Mouse (Mus musculus) intestine, embryonic 14.5 days (tissue): ENCODE measurements around the gene Gripap1. TPM values are rescaled to one million over a fixed set of nuclear protein-coding genes. Genes with fewer than 3 reads are reported as not detected.

ENCODE experiments used
- ATAC-seq: fragments of 200-750 bp; cut with Nextera tagmentation; replicated peaks from 2 replicates; pipeline ENCODE4 v1.8.0; 2017; ENCODE audit warnings: low read depth, moderate number of reproducible peaks, moderate TSS enrichment, moderate library complexity; ENCODE audit not compliant: low FRiP score, low TSS enrichment
- DNase-seq: peaks from one replicate; pipeline ENCODE4 v3.0.0-alpha.2; 2018; ENCODE audit warnings: low spot score
- H3K27ac ChIP-seq: fragments of 300-500 bp; sonication (generic); 2 replicates; pipeline ENCODE4 v1.5.1; 2014; ENCODE audit warnings: low read depth, mild to moderate bottlenecking, control low read depth
- H3K27me3 ChIP-seq: fragments of 300-500 bp; sonication (generic); replicated peaks from 2 replicates; pipeline ENCODE4 v1.6.1; 2014; ENCODE audit warnings: low read length, control low read depth; ENCODE audit not compliant: control insufficient read depth, insufficient read depth
- H3K36me3 ChIP-seq: fragments of 300-500 bp; sonication (generic); 2 replicates; pipeline ENCODE4 v1.6.1; 2014; ENCODE audit warnings: low read length, control low read depth; ENCODE audit not compliant: control insufficient read depth, insufficient read depth
- H3K4me1 ChIP-seq: fragments of 300-500 bp; sonication (generic); replicated peaks from 2 replicates; pipeline ENCODE4 v1.6.1; 2014; ENCODE audit warnings: low read length, control low read depth, mixed read lengths; ENCODE audit not compliant: control insufficient read depth, insufficient read depth
- H3K4me2 ChIP-seq: fragments of 300-500 bp; sonication (generic); 2 replicates; pipeline ENCODE4 v1.6.1; 2014; ENCODE audit warnings: low read length
- H3K4me3 ChIP-seq: fragments of 300-500 bp; sonication (generic); 2 replicates; pipeline ENCODE4 v1.5.1; 2014; ENCODE audit warnings: low read depth, low read length, control low read depth, mixed read lengths
- H3K9ac ChIP-seq: fragments of 300-500 bp; sonication (generic); 2 replicates; pipeline ENCODE4 v1.6.1; 2014; ENCODE audit warnings: mild to moderate bottlenecking, low read length
- H3K9me3 ChIP-seq: fragments of 300-500 bp; sonication (generic); 2 replicates; pipeline ENCODE4 v1.6.1; 2016; ENCODE audit warnings: low read length, control low read depth; ENCODE audit not compliant: control insufficient read depth
- WGBS: fragments of 180-500 bp; shearing (Covaris S2); extraction: QIAGEN DNeasy Blood & Tissue Kit; methylation state at CpG from one replicate; pipeline ENCODE4 v1.1.7; 2014; 5-methylcytosine and 5-hydroxymethylcytosine counted together
- polyA plus RNA-seq: library from polyadenylated mRNA; unstranded; fragments of >200 nt; fragmentation: Nextera tagmentation; extraction: Ambion mirVana; gene quantifications from 2 replicates; pipeline ENCODE4 v1.2.1, GENCODE M21; 2014

Gene Gripap1
- polyA plus RNA-seq, 1 experiment from 2014 or later, result 31.3 TPM

- ATAC-seq (no peak), DNase-seq (no peak)
- Histone ChIP-seq H3K36me3 (0 out of 2 replicates have a peak, but pooled peaks cover 10% of the 10 kb centered on the region), H3K9ac (no peak overlapping the region), H3K4me2 (no peak overlapping the region), H3K27me3 (no peaks in the 10 kb centered on the region), H3K4me1 (no peaks in the 10 kb centered on the region), H3K4me3 (no peak overlapping the region), H3K27ac (no peak overlapping the region), H3K9me3 (no peaks in the 10 kb centered on the region)
- WGBS, result 85% methylated on average over 2 of the region's 2 CpGs
Observed at GRCm38 (mm10) chrX:7847845-7848244, 58.3 kb downstream of the Gripap1 start.

GRCm38 (mm10) chrX:7854578-7854977 is 65.0 kb downstream of the Gripap1 start:
- peak; percentile 50 for DNase-seq
- WGBS, result 59% methylated on average over 2 of the region's 2 CpGs
- 0 out of 2 replicates have a peak, but pooled peaks cover 3% of the 10 kb centered on the region for H3K36me3 ChIP-seq

GRCm38 (mm10) chrX:7859191-7859753 is 69.7 kb downstream of the Gripap1 start:
- no peaks in the 10 kb centered on the region for H3K27me3 ChIP-seq
- H3K36me3 ChIP-seq, result 0 out of 2 replicates have a peak, but pooled peaks cover 3% of the 10 kb centered on the region
- no peaks in the 10 kb centered on the region for H3K4me1 ChIP-seq
- DNase-seq (no peak), ATAC-seq (no peak)
- 95% methylated on average over 3 of the region's 3 CpGs for WGBS
- no peak overlapping the region for H3K27ac ChIP-seq
- H3K9ac ChIP-seq, result no peak overlapping the region
- H3K4me2 ChIP-seq, result no peak overlapping the region
- H3K9me3 ChIP-seq, result no peaks in the 10 kb centered on the region
- no peak overlapping the region for H3K4me3 ChIP-seq

More at GRCm38 (mm10) chrX:7854578-7854977, 65.0 kb downstream of the Gripap1 start:
- Histone ChIP-seq H3K4me2 (no peak overlapping the region), H3K27me3 (no peaks in the 10 kb centered on the region), H3K4me3 (no peak overlapping the region), H3K9ac (no peak overlapping the region), H3K27ac (no peak overlapping the region), H3K9me3 (no peaks in the 10 kb centered on the region), H3K4me1 (no peaks in the 10 kb centered on the region)
- ATAC-seq, result no peak

GRCm38 (mm10) chrX:7863181-7863580 is 73.6 kb downstream of the Gripap1 start:
- no peaks in the 10 kb centered on the region for H3K4me1 ChIP-seq
- H3K27ac ChIP-seq, result no peak overlapping the region
- no peak overlapping the region for H3K9ac ChIP-seq
- 81% methylated on average over 1 of the region's 1 CpGs for WGBS
- no peak overlapping the region for H3K4me3 ChIP-seq
- no peaks in the 10 kb centered on the region for H3K27me3 ChIP-seq
- H3K9me3 ChIP-seq, result no peaks in the 10 kb centered on the region
- no peak overlapping the region for H3K4me2 ChIP-seq
- H3K36me3 ChIP-seq, result 0 out of 2 replicates have a peak, but pooled peaks cover 5% of the 10 kb centered on the region
- DNase-seq, result no peak
- ATAC-seq, result no peak

GRCm38 (mm10) chrX:7864551-7864950 is 75.0 kb downstream of the Gripap1 start:
- Histone ChIP-seq H3K4me3 (no peak overlapping the region), H3K9ac (no peak overlapping the region), H3K36me3 (peaks cover 5% of the 10 kb centered on the region; the same call in 1 of the 2 replicates), H3K9me3 (no peaks in the 10 kb centered on the region), H3K27ac (no peak overlapping the region), H3K4me1 (no peaks in the 10 kb centered on the region), H3K4me2 (no peak overlapping the region), H3K27me3 (no peaks in the 10 kb centered on the region)
- 69% methylated on average over 3 of the region's 3 CpGs for WGBS
- no peak for DNase-seq
- no peak for ATAC-seq

- Histone ChIP-seq H3K27ac (no peak overlapping the region), H3K9me3 (no peaks in the 10 kb centered on the region), H3K4me2 (no peak overlapping the region), H3K4me3 (no peak overlapping the region), H3K27me3 (no peaks in the 10 kb centered on the region), H3K9ac (no peak overlapping the region), H3K36me3 (peaks cover 5% of the 10 kb centered on the region; the same call in 1 of the 2 replicates), H3K4me1 (no peaks in the 10 kb centered on the region)
- no peak for ATAC-seq
- DNase-seq, result no peak
- WGBS, result 47% methylated on average over 2 of the region's 2 CpGs
Observed at GRCm38 (mm10) chrX:7865343-7865742, 75.8 kb downstream of the Gripap1 start.

GRCm38 (mm10) chrX:7865786-7866185 is 76.2 kb downstream of the Gripap1 start:
- H3K4me2 ChIP-seq, result no peak overlapping the region
- no peak overlapping the region for H3K4me3 ChIP-seq
- ATAC-seq (no peak), DNase-seq (no peak)
- no peak overlapping the region for H3K9ac ChIP-seq
- 70% methylated on average over 2 of the region's 2 CpGs for WGBS
- no peaks in the 10 kb centered on the region for H3K4me1 ChIP-seq
- peaks cover 5% of the 10 kb centered on the region; the same call in 1 of the 2 replicates for H3K36me3 ChIP-seq
- H3K27ac ChIP-seq, result no peak overlapping the region
- no peaks in the 10 kb centered on the region for H3K27me3 ChIP-seq
- no peaks in the 10 kb centered on the region for H3K9me3 ChIP-seq

- no peak overlapping the region for H3K4me3 ChIP-seq
- DNase-seq (no peak), ATAC-seq (no peak)
- H3K27ac ChIP-seq, result no peak overlapping the region
- H3K4me2 ChIP-seq, result no peak overlapping the region
- no peaks in the 10 kb centered on the region for H3K9me3 ChIP-seq
- H3K27me3 ChIP-seq, result no peaks in the 10 kb centered on the region
- no peak overlapping the region for H3K9ac ChIP-seq
- WGBS, result 87% methylated on average over 1 of the region's 1 CpGs
- H3K36me3 ChIP-seq, result peaks cover 12% of the 10 kb centered on the region; the same call in 1 of the 2 replicates
- no peaks in the 10 kb centered on the region for H3K4me1 ChIP-seq
Observed at GRCm38 (mm10) chrX:7867141-7867540, 77.6 kb downstream of the Gripap1 start.

GRCm38 (mm10) chrX:7868506-7868905 is 78.9 kb downstream of the Gripap1 start:
- Histone ChIP-seq H3K4me1 (no peaks in the 10 kb centered on the region), H3K9ac (no peak overlapping the region), H3K36me3 (peaks cover 18% of the 10 kb centered on the region; the same call in 1 of the 2 replicates), H3K4me3 (no peak overlapping the region), H3K9me3 (no peaks in the 10 kb centered on the region), H3K27me3 (no peaks in the 10 kb centered on the region), H3K27ac (no peak overlapping the region), H3K4me2 (no peak overlapping the region)
- ATAC-seq (no peak), DNase-seq (no peak)
- WGBS, result 52% methylated on average over 2 of the region's 2 CpGs
